Mouse (Mus musculus) limb, embryonic 15.5 days (tissue): ENCODE results near the gene Rasa4. TPM values are rescaled to one million over a fixed set of nuclear protein-coding genes. Genes with fewer than 3 reads are reported as not detected.
"Not testable (repeated sequence)": the region's sequence is repeated elsewhere in the genome, so short reads cannot be mapped to it uniquely, and the experiment has no call there.

Source experiments
- ATAC-seq: fragments of 200-750 bp; cut with Nextera tagmentation; 2 replicates; pipeline ENCODE4 v1.8.0; 2017; ENCODE audit warnings: low read depth, moderate TSS enrichment; ENCODE audit not compliant: insufficient number of reproducible peaks, low FRiP score, low TSS enrichment
- H3K27ac ChIP-seq: fragments of 300-500 bp; sonication (generic); 2 replicates; pipeline ENCODE4 v1.5.1; 2015; ENCODE audit warnings: moderate library complexity, mild to moderate bottlenecking, inconsistent platforms
- H3K27me3 ChIP-seq: fragments of 300-500 bp; sonication (generic); 2 replicates; pipeline ENCODE4 v1.6.1; 2015; ENCODE audit warnings: inconsistent platforms
- H3K36me3 ChIP-seq: fragments of 300-500 bp; sonication (generic); 2 replicates; pipeline ENCODE4 v1.6.1; 2015; ENCODE audit warnings: inconsistent platforms
- H3K4me1 ChIP-seq: fragments of 300-500 bp; sonication (generic); 2 replicates; pipeline ENCODE4 v1.6.1; 2015; ENCODE audit warnings: inconsistent platforms
- H3K4me2 ChIP-seq: fragments of 300-500 bp; sonication (generic); 2 replicates; pipeline ENCODE4 v1.6.1; 2015; ENCODE audit warnings: mild to moderate bottlenecking, inconsistent platforms
- H3K4me3 ChIP-seq: fragments of 300-500 bp; sonication (generic); 2 replicates; pipeline ENCODE4 v1.5.1; 2015; ENCODE audit warnings: mild to moderate bottlenecking, inconsistent platforms
- H3K9ac ChIP-seq: fragments of 300-500 bp; sonication (generic); 2 replicates; pipeline ENCODE4 v1.6.1; 2015; ENCODE audit warnings: inconsistent platforms
- H3K9me3 ChIP-seq: fragments of 300-500 bp; sonication (generic); 2 replicates; pipeline ENCODE4 v1.6.1; 2016; ENCODE audit warnings: inconsistent platforms
- WGBS: fragments of 180-500 bp; shearing (Covaris S2); methylation state at CpG from one replicate; pipeline ENCODE4 v1.1.7; 2015; 5-methylcytosine and 5-hydroxymethylcytosine counted together
- polyA plus RNA-seq: library from polyadenylated mRNA; unstranded; fragments of >200 nt; fragmentation: Nextera tagmentation; extraction: Ambion mirVana; gene quantifications from 2 replicates; pipeline ENCODE4 v1.2.1, GENCODE M21; 2015

The Rasa4 gene
- polyA plus RNA-seq, 1 experiment from 2014 or later = 13.6 TPM

GRCm38 (mm10) chr5:136049926-136050325 is 33.8 kb upstream of the Rasa4 start:
- no peak overlapping the region for H3K4me3 ChIP-seq
- H3K36me3 ChIP-seq = no peaks in the 10 kb centered on the region
- no peaks in the 10 kb centered on the region for H3K9me3 ChIP-seq
- WGBS = 59% methylated on average over 6 of the region's 6 CpGs
- ATAC-seq = no peak
- H3K9ac ChIP-seq = no peak overlapping the region
- H3K27me3 ChIP-seq = no peaks in the 10 kb centered on the region
- H3K27ac ChIP-seq = no peak overlapping the region
- H3K4me2 ChIP-seq = no peak overlapping the region
- H3K4me1 ChIP-seq = peaks cover 16% of the 10 kb centered on the region

GRCm38 (mm10) chr5:136051231-136052085 is 32.3 kb upstream of the Rasa4 start:
- H3K27ac ChIP-seq = peak overlapping the region; percentile 66
- no peak overlapping the region for H3K9ac ChIP-seq
- peak; percentile 37; the same call in 1 of the 2 replicates for ATAC-seq
- H3K4me2 ChIP-seq = no peak overlapping the region
- H3K27me3 ChIP-seq = no peaks in the 10 kb centered on the region
- H3K4me3 ChIP-seq = no peak overlapping the region
- 19% methylated on average over 10 of the region's 10 CpGs for WGBS
- peaks cover 12% of the 10 kb centered on the region for H3K4me1 ChIP-seq
- H3K36me3 ChIP-seq = no peaks in the 10 kb centered on the region
- no peaks in the 10 kb centered on the region for H3K9me3 ChIP-seq

GRCm38 (mm10) chr5:136052861-136053655 is 30.7 kb upstream of the Rasa4 start:
- WGBS = 74% methylated on average over 8 of the region's 8 CpGs
- no peaks in the 10 kb centered on the region for H3K36me3 ChIP-seq
- no peaks in the 10 kb centered on the region for H3K9me3 ChIP-seq
- H3K4me2 ChIP-seq = no peak overlapping the region
- H3K4me3 ChIP-seq = no peak overlapping the region
- no peak overlapping the region for H3K27ac ChIP-seq
- no peak overlapping the region for H3K9ac ChIP-seq
- H3K4me1 ChIP-seq = peaks cover 16% of the 10 kb centered on the region
- no peaks in the 10 kb centered on the region for H3K27me3 ChIP-seq
- ATAC-seq = no peak

GRCm38 (mm10) chr5:136054301-136055077 is 29.2 kb upstream of the Rasa4 start, which contains the start of gene Upk3bl:
Gene Upk3bl, plus strand, starts transcription at chr5:136054492.
- Histone ChIP-seq H3K9me3 (no peaks in the 10 kb centered on the region), H3K4me1 (peaks cover 16% of the 10 kb centered on the region), H3K27ac (no peak within 1 kb of the TSS), H3K9ac (no peak within 1 kb of the TSS), H3K4me3 (no peak within 1 kb of the TSS), H3K36me3 (no peaks in the 10 kb centered on the region), H3K4me2 (no peak within 1 kb of the TSS), H3K27me3 (0 out of 2 replicates have a peak, but pooled peaks cover 9% of the 10 kb centered on the region)
- 86% methylated on average over 11 of the region's 11 CpGs for WGBS
- no peak for ATAC-seq

GRCm38 (mm10) chr5:136056062-136056461 is 27.7 kb upstream of the Rasa4 start:
- no peak for ATAC-seq
- Histone ChIP-seq H3K4me1 (peaks cover 16% of the 10 kb centered on the region), H3K9me3 (no peaks in the 10 kb centered on the region), H3K9ac (no peak overlapping the region), H3K27ac (no peak overlapping the region), H3K27me3 (peaks cover 14% of the 10 kb centered on the region), H3K36me3 (no peaks in the 10 kb centered on the region), H3K4me3 (no peak overlapping the region), H3K4me2 (no peak overlapping the region)
- WGBS = 42% methylated on average over 4 of the region's 4 CpGs

- peaks cover 6% of the 10 kb centered on the region for H3K4me1 ChIP-seq
- no peak for ATAC-seq
- no peak overlapping the region for H3K9ac ChIP-seq
- H3K9me3 ChIP-seq = no peaks in the 10 kb centered on the region
- 15% methylated on average over 8 of the region's 8 CpGs for WGBS
- H3K27me3 ChIP-seq = peaks cover 14% of the 10 kb centered on the region
- H3K27ac ChIP-seq = no peak overlapping the region
- no peak overlapping the region for H3K4me3 ChIP-seq
- H3K36me3 ChIP-seq = no peaks in the 10 kb centered on the region
- H3K4me2 ChIP-seq = no peak overlapping the region
Observed at GRCm38 (mm10) chr5:136057085-136057484, 26.6 kb upstream of the Rasa4 start.

- Histone ChIP-seq H3K4me3 (no peak overlapping the region), H3K4me2 (no peak overlapping the region), H3K9me3 (no peaks in the 10 kb centered on the region), H3K4me1 (peaks cover 6% of the 10 kb centered on the region; the same call in 1 of the 2 replicates), H3K27ac (no peak overlapping the region), H3K36me3 (no peaks in the 10 kb centered on the region), H3K27me3 (peaks cover 14% of the 10 kb centered on the region), H3K9ac (no peak overlapping the region)
- WGBS = 14% methylated on average over 12 of the region's 12 CpGs
- ATAC-seq = no peak
Observed at GRCm38 (mm10) chr5:136061567-136061966, 22.1 kb upstream of the Rasa4 start.

- 82% methylated on average over 10 of the region's 10 CpGs for WGBS
- no peak overlapping the region for H3K27ac ChIP-seq
Observed at GRCm38 (mm10) chr5:136063920-136064319, 19.8 kb upstream of the Rasa4 start.

GRCm38 (mm10) chr5:136066404-136067148 is 17.1 kb upstream of the Rasa4 start:
- H3K4me2 ChIP-seq, H3K9me3 ChIP-seq, H3K4me3 ChIP-seq, H3K27me3 ChIP-seq, H3K4me1 ChIP-seq, H3K9ac ChIP-seq, H3K27ac ChIP-seq, ATAC-seq, H3K36me3 ChIP-seq: not testable (repeated sequence)
- WGBS = 68% methylated on average over 11 of the region's 11 CpGs

More at GRCm38 (mm10) chr5:136063920-136064319, 19.8 kb upstream of the Rasa4 start:
- Histone ChIP-seq H3K9me3 (no peaks in the 10 kb centered on the region), H3K9ac (no peak overlapping the region), H3K4me2 (no peak overlapping the region), H3K4me3 (no peak overlapping the region), H3K4me1 (no peaks in the 10 kb centered on the region), H3K27me3 (peaks cover 8% of the 10 kb centered on the region), H3K36me3 (no peaks in the 10 kb centered on the region)
- ATAC-seq = no peak

GRCm38 (mm10) chr5:136069411-136069810 is 14.3 kb upstream of the Rasa4 start:
- 49% methylated on average over 2 of the region's 2 CpGs for WGBS
- ATAC-seq = no peak
- peaks cover 3% of the 10 kb centered on the region; the same call in 1 of the 2 replicates for H3K4me1 ChIP-seq

GRCm38 (mm10) chr5:136073051-136073450 is 10.7 kb upstream of the Rasa4 start:
- no peaks in the 10 kb centered on the region for H3K9me3 ChIP-seq
- no peak overlapping the region for H3K27ac ChIP-seq
- no peak for ATAC-seq
- H3K4me3 ChIP-seq = no peak overlapping the region
- WGBS = 51% methylated on average over 6 of the region's 6 CpGs
- no peaks in the 10 kb centered on the region for H3K27me3 ChIP-seq
- peaks cover 8% of the 10 kb centered on the region; the same call in 1 of the 2 replicates for H3K4me1 ChIP-seq
- no peaks in the 10 kb centered on the region for H3K36me3 ChIP-seq
- H3K9ac ChIP-seq = no peak overlapping the region
- H3K4me2 ChIP-seq = no peak overlapping the region

More at GRCm38 (mm10) chr5:136069411-136069810, 14.3 kb upstream of the Rasa4 start:
- Histone ChIP-seq H3K4me2 (no peak overlapping the region), H3K4me3 (no peak overlapping the region), H3K27me3 (no peaks in the 10 kb centered on the region), H3K9me3 (no peaks in the 10 kb centered on the region), H3K27ac (no peak overlapping the region), H3K9ac (no peak overlapping the region), H3K36me3 (no peaks in the 10 kb centered on the region)
